Mouse (Mus musculus) bone marrow, adult 2 months (tissue): ENCODE measurements at regions not wholly inside any gene's neighbourhood (a gene's known extent, or its start where the extent isn't known, plus 50 kb on each side); places are given as distances from the start of the nearest gene placed in this dataset.

Experiments used
- CTCF ChIP-seq: fragments of 200-500 bp; IDR thresholded peaks from 2 replicates; pipeline ENCODE4 v1.5.1; 2011; ENCODE audit warnings: low read length, control low read depth; ENCODE audit not compliant: control insufficient read depth, insufficient read depth
- POLR2A ChIP-seq: fragments of 200-500 bp; IDR thresholded peaks from 2 replicates; pipeline ENCODE4 v1.6.1; 2011; ENCODE audit warnings: low read depth, mild to moderate bottlenecking, control low read depth, low read length, borderline replicate concordance; ENCODE audit not compliant: control insufficient read depth

DNA sequence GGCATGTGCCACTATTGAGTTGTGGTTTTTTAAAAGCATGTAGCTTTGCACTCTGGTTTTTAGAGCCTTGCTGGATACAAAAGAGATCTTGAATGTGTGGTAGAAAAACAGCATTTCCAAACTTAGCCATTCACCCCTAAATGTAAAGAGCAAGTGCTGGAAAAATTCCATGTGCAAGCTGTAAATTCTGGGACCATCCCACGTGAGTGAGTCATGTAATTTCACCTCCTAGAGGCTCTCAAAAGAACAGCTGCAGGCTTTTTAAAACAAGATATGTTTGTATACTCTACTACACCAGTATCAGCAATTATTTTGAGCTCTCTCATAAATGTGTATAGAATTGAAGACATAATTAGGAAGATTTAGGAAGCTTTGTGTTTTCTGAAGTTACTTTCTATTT is 160.9 kb upstream of the Itga4 start:
- no peak for TF ChIP-seq POLR2A
- TF ChIP-seq CTCF = no peak
